In the genomic region with DNA sequence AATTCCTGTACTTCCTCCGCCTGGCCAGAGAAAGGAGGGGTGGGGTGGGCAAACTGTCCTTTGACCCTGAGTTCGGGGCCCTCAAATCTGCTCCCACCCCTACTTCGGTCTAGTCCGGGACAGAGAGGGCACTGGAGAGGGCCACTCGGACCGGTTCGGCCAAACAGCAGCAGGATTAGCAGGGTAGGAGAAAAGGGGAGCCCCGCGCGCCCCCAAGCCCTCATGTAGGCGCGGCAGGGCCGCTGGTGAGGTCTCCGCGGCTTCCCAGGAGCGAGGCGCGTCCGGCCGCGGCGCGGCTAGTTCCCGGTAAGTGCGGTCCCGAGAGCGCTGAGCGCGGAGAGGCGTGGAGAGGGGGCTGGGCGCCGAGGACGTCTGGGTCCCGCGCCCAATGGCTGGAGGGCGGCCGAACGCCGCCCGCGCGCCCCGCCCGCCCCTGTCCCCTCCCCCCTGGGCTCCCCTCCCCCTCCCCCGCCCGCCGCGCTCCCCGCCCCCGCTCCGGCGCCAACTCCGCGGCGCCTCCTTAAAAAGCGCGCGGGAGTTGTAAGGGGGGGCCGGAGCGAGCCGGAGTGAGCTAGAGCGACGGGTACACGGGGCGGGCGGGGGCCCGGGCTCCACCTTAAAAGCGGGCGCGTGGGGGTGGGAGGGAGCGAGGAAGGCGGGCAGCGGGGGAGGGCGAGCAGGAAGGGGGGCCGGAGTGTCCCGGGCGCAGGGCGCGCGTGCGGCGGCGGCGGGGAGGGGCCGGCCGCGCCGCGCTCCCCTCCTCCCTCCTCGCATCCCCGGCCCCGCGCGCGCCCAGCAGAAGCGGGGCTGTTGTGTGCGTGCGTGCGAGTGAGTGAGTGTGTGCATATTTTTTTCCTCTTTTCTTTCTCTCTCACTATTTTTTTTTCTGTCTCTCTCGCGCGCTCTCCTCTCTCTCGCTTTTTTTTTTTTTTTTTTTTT, we compare ENCODE assay signal across 8 mouse cellular contexts. TPM values are rescaled to one million over a fixed set of nuclear protein-coding genes. Genes with fewer than 3 reads are reported as not detected.
DNase-seq lines count a peak whose midpoint lies in the region; ATAC-seq and TF ChIP-seq lines count a peak whose summit lies in the region.

No protein-coding gene starts in this region.

- peak overlapping the region; percentile 91 for H3K4me2 ChIP-seq in forebrain, postnatal 0 days (ENCODE audit: low read depth)

- H3K9me3 ChIP-seq in forebrain, postnatal 0 days (ENCODE audit: low read length), result no peaks in the 10 kb centered on the region

- peaks cover 6% of the 10 kb centered on the region; the same call in 1 of the 2 replicates for H3K4me1 ChIP-seq in cerebellum, adult 2 months (ENCODE audit: control insufficient read depth, insufficient read depth, low read length)
- H3K4me1 ChIP-seq in forebrain, postnatal 0 days (ENCODE audit: insufficient read depth), result peaks cover 9% of the 10 kb centered on the region

- no peak for TF ChIP-seq CTCF in cerebellum, adult 2 months (IDR thresholded peaks at IDR 0.05; ENCODE audit: borderline replicate concordance, insufficient read depth, low read depth, low read length)
- TF ChIP-seq CTCF in forebrain, postnatal 0 days (IDR thresholded peaks at IDR 0.05; ENCODE audit: low read depth), result no peak

- no peaks in the 10 kb centered on the region for H3K27me3 ChIP-seq in cerebellum, adult 2 months (ENCODE audit: control insufficient read depth, insufficient read depth, low read length)
- no peaks in the 10 kb centered on the region for H3K27me3 ChIP-seq in forebrain, postnatal 0 days (ENCODE audit: insufficient read depth, low read length)

- TF ChIP-seq POLR2A in cerebellum, adult 2 months (IDR thresholded peaks at IDR 0.05; ENCODE audit: borderline replicate concordance, insufficient read depth, low read length), result peak; percentile 45; the same call in 1 of the 2 replicates

- peak overlapping the region; percentile 84 for H3K4me3 ChIP-seq in cerebellum, adult 2 months (replicated peaks; ENCODE audit: insufficient read depth, low read depth, low read length)
- peak overlapping the region; percentile 76 for H3K4me3 ChIP-seq in forebrain, postnatal 0 days (ENCODE audit: low read depth, low read length)

- DNase-seq in MN1 (ENCODE audit: low spot score), result peak; percentile 90
- DNase-seq in cerebellum, adult 2 months, result peak; percentile 80 to 85
- DNase-seq in forebrain, postnatal 0 days, result peak; percentile 85
- DNase-seq in heart, postnatal 4 days, result peak; percentile 91
- DNase-seq in layer of hippocampus, postnatal 10 days (ENCODE audit: low spot score in 2 of 2), result peak; percentile 72 to 84
- peak; percentile 94 for DNase-seq in lung, postnatal 10 days
- peak; percentile 79 for DNase-seq in ovary, postnatal 14 days (ENCODE audit: low spot score)
- peak; percentile 71 for DNase-seq in thymus, postnatal 0 days (ENCODE audit: low spot score)

- H3K36me3 ChIP-seq in forebrain, postnatal 0 days (ENCODE audit: insufficient read depth), result peaks cover 35% of the 10 kb centered on the region

- 2% methylated on average over 86 of the region's 103 CpGs for WGBS in cerebellum, adult 2 months
- 2% methylated on average over 41 of the region's 103 CpGs for WGBS in forebrain, postnatal 0 days

- peak; percentile 75 for ATAC-seq in forebrain, postnatal 0 days

- H3K9ac ChIP-seq in forebrain, postnatal 0 days, result peak overlapping the region; percentile 83

- peak overlapping the region; percentile 26; the same call in 1 of the 2 replicates for H3K27ac ChIP-seq in cerebellum, adult 2 months (ENCODE audit: insufficient read depth, low read length)
- peak overlapping the region; percentile 92 for H3K27ac ChIP-seq in forebrain, postnatal 0 days (ENCODE audit: low read depth, low read length)

RNA-seq across cellular contexts. Expression of a gene that starts 0.6 kb away (rescaled TPM):
- polyA plus RNA-seq in cerebellum, adult 2 months (2012; rRNA removed), result 50.5 and 55.1 TPM in 2 replicates
- 116 and 117 TPM in 2 replicates for total RNA-seq in forebrain, postnatal 0 days (2014; rRNA removed)
- 6.7 and 6.9 TPM in 2 replicates for polyA plus RNA-seq in forebrain, postnatal 0 days (2015; fragmentation: Nextera tagmentation; extraction: Ambion mirVana)
- total RNA-seq in heart, postnatal 4 days (2021), result 10 to 100 TPM; 36.6 to 42.9 TPM
- 10 to 100 TPM; 54.1 to 56.4 TPM for total RNA-seq in layer of hippocampus, postnatal 10 days (2021)
- 10.7 and 11.5 TPM in 2 replicates for polyA plus RNA-seq in thymus, postnatal 0 days (2015; fragmentation: Nextera tagmentation; extraction: Ambion mirVana)

RNA-seq across cellular contexts. Expression of a gene that starts 4.5 kb away (rescaled TPM):
- 0.11 and 0.14 TPM in 2 replicates for polyA plus RNA-seq in cerebellum, adult 2 months (2012; rRNA removed)
- 0.15 and 0.81 TPM in 2 replicates for total RNA-seq in forebrain, postnatal 0 days (2014; rRNA removed)
- 0.36 and 0.86 TPM in 2 replicates for polyA plus RNA-seq in forebrain, postnatal 0 days (2015; fragmentation: Nextera tagmentation; extraction: Ambion mirVana)
- under 1 TPM in 1 of 2 experiments, not detected in 1; 0.83 TPM for total RNA-seq in heart, postnatal 4 days (2021)
- under 1 TPM; 0.49 to 0.66 TPM for total RNA-seq in layer of hippocampus, postnatal 10 days (2021)
- polyA plus RNA-seq in thymus, postnatal 0 days (2015; fragmentation: Nextera tagmentation; extraction: Ambion mirVana), result 0.86 and 1.1 TPM in 2 replicates

RNA-seq across cellular contexts. Expression of a gene that starts 15.1 kb away (rescaled TPM):
- polyA plus RNA-seq in cerebellum, adult 2 months (2012; rRNA removed), result 4.6 and 7.8 TPM in 2 replicates
- not detected in 2 replicates for total RNA-seq in forebrain, postnatal 0 days (2014; rRNA removed)
- 0.38 and 1.2 TPM in 2 replicates for polyA plus RNA-seq in forebrain, postnatal 0 days (2015; fragmentation: Nextera tagmentation; extraction: Ambion mirVana)
- 1 to 10 TPM in 1 of 2 experiments, under 1 TPM in 1; 0.93 to 1.4 TPM for total RNA-seq in heart, postnatal 4 days (2021)
- total RNA-seq in layer of hippocampus, postnatal 10 days (2021), result not detected
- 0.23 and 0.60 TPM in 2 replicates for polyA plus RNA-seq in thymus, postnatal 0 days (2015; fragmentation: Nextera tagmentation; extraction: Ambion mirVana)

RNA-seq across cellular contexts. Expression of a gene that starts 24.0 kb away (rescaled TPM):
- polyA plus RNA-seq in cerebellum, adult 2 months (2012; rRNA removed), result 235 and 256 TPM in 2 replicates
- 133 and 151 TPM in 2 replicates for total RNA-seq in forebrain, postnatal 0 days (2014; rRNA removed)
- 172 and 215 TPM in 2 replicates for polyA plus RNA-seq in forebrain, postnatal 0 days (2015; fragmentation: Nextera tagmentation; extraction: Ambion mirVana)
- 100 to 1,000 TPM; 389 to 405 TPM for total RNA-seq in heart, postnatal 4 days (2021)
- 100 to 1,000 TPM; 240 to 254 TPM for total RNA-seq in layer of hippocampus, postnatal 10 days (2021)
- polyA plus RNA-seq in thymus, postnatal 0 days (2015; fragmentation: Nextera tagmentation; extraction: Ambion mirVana), result 64.2 and 65.8 TPM in 2 replicates

RNA-seq across cellular contexts. Expression of a gene that starts 24.4 kb away (rescaled TPM):
- polyA plus RNA-seq in cerebellum, adult 2 months (2012; rRNA removed), result 2.8 and 4.1 TPM in 2 replicates
- total RNA-seq in forebrain, postnatal 0 days (2014; rRNA removed), result 2.7 and 5.4 TPM in 2 replicates
- 2.8 and 4.3 TPM in 2 replicates for polyA plus RNA-seq in forebrain, postnatal 0 days (2015; fragmentation: Nextera tagmentation; extraction: Ambion mirVana)
- total RNA-seq in heart, postnatal 4 days (2021), result under 1 TPM; 0.31 to 0.38 TPM
- total RNA-seq in layer of hippocampus, postnatal 10 days (2021), result 10 to 100 TPM; 11.2 to 13.5 TPM
- polyA plus RNA-seq in thymus, postnatal 0 days (2015; fragmentation: Nextera tagmentation; extraction: Ambion mirVana), result 5.1 and 5.8 TPM in 2 replicates

Comparison
In these comparisons a context has a peak if more than half of its experiments do, and no peak if none do; other contexts are left out.
1. Peak in every context shown above with its lines: DNase-seq, ATAC-seq, H3K4me3 ChIP-seq and H3K27ac ChIP-seq.